Mouse (Mus musculus): ENCODE measurements at regions not wholly inside any gene's neighbourhood (a gene's known extent, or its start where the extent isn't known, plus 50 kb on each side); places are given as distances from the start of the nearest gene placed in this dataset.

DNA sequence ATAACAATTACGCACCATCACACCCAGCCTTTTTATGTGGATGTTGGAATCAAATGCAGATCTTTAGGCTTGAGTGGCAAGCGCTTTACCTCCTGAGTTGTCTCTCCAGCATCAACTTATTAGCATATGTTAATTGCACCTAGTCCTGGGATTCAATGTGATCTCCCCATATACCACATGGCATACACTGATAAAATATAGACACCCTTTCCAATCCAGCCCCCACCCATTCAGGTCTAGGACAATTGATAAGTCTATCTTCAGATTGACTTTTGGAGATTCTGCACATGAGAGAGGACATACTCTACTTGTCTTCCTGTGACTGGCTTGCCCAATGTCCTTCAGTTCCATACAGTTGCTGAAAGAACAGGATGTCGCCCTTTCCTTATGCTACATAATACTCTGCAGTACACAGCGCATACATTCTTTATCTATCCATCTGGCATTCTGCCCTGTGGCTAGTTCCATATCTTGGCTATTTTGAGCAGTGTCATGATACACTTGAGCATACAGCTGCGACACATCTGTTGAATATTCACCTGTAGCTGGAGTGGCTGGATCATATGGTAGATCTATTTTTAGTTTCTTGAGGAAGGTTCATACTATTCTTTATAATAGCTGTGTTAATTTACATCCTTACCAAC is 120.3 kb downstream of the Gsdmc2 start:
- in situ Hi-C loops (cut with MboI; ENCODE audit: unreplicated experiment in 2 of 2), result loop anchor here (5.0 to 10.0 kb wide), 3 partner anchors 72 to 1742 kb away; no protein-coding TSS in a partner anchor

GRCm38 (mm10) chr15:63722991-63723390 is 122.0 kb downstream of the Gsdmc2 start:
- in situ Hi-C loops (cut with MboI; ENCODE audit: unreplicated experiment in 2 of 2), result loop anchor here (5.0 to 10.0 kb wide), 3 partner anchors 71 to 1741 kb away; no protein-coding TSS in a partner anchor

- in situ Hi-C loops (cut with MboI; ENCODE audit: unreplicated experiment in 2 of 2), result loop anchor here (5.0 to 10.0 kb wide), 3 partner anchors 70 to 1740 kb away; no protein-coding TSS in a partner anchor
Measured at GRCm38 (mm10) chr15:63721669-63722357, 123.2 kb downstream of the Gsdmc2 start.

GRCm38 (mm10) chr15:63717812-63718211 is 127.2 kb downstream of the Gsdmc2 start:
- in situ Hi-C loops (cut with MboI; ENCODE audit: unreplicated experiment in 2 of 2), result no loop called here

- in situ Hi-C loops (cut with MboI; ENCODE audit: unreplicated experiment in 2 of 2), result no loop called here
Measured at GRCm38 (mm10) chr15:63713697-63714096, 131.3 kb downstream of the Gsdmc2 start.

DNA sequence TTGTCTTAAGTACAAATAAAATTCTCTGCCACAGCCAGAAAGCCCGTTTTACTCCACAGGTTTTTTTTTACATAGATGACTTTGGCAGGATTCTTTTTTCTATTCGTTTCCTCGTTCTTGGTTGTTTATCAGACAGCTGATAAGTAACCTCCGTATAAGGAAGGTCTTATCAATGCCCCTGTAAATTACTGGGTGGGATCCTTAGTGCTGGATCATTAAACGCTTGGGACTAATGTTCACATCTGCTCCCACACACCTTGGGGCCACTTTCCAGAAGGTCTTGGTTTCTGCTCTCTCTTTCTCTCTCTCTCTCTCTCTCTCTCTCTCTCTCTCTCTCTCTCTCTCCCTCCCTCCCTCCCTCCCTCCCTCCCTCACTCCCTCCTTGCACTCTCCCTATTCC is 134.6 kb downstream of the Gsdmc2 start:
- in situ Hi-C loops (cut with MboI; ENCODE audit: unreplicated experiment in 2 of 2), result no loop called here

GRCm38 (mm10) chr15:63709270-63709933 is 135.6 kb downstream of the Gsdmc2 start:
- in situ Hi-C loops (cut with MboI; ENCODE audit: unreplicated experiment in 2 of 2), result no loop called here

DNA sequence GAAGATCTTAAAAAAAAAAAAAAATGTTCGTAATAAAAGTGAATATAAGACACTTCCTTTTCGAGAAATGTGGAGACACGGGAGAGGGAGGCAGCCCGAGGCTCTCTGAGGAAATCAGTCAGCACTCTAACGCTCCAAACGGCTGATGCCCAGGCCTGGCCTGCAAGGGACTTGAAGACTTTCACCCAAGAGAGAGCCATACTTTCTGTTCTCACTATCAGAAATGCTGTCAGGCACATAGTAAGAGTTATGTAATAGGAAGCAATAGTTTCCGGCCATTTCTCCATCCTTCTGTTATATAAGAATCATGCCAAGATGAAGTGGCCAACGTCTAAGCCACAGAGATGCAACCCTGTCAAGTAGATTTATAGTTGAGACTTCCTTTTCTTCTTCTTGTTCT is 140.3 kb downstream of the Gsdmc2 start:
- in situ Hi-C loops (cut with MboI; ENCODE audit: unreplicated experiment in 2 of 2), result no loop called here

DNA sequence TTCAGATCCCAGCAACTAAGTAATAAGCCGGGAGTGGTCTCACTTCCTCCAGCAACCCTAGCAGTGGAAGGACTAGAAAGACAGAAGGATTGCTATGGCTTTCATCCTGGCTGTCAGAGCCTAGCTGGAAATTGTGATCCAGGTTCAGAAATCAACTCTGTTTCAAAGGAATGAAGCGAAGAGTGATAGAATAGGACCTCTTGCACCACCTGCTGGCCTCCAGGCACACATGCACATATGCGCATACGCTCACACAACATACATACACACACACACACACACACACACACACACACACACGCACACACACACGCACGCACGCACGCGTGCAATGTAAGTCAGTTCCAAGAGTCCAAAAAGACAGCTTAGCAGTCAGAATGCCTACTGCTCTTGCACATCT is 147.1 kb downstream of the Gsdmc2 start:
- in situ Hi-C loops (cut with MboI; ENCODE audit: unreplicated experiment in 2 of 2), result no loop called here

DNA sequence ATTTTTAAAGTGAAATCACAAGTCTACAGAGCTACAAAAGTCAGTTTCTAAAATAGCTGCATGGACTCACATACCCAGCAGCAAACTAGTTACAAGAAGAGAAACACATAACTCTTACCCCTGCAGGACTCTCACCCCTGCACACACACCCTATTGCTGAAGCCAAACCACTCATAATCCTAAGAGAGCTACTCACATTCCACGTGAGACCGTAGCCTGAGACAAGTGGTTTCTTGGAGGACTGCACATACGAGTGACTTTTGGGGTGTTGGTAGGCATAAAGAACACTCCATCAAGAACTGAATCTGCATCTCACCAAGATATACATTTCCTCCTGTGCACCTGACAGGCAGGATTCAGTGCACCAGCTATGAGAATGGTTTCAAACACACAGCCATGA is 150.8 kb downstream of the Gsdmc2 start:
- in situ Hi-C loops (cut with MboI; ENCODE audit: unreplicated experiment in 2 of 2), result no loop called here

- in situ Hi-C loops (cut with MboI; ENCODE audit: unreplicated experiment in 2 of 2), result no loop called here
Measured at GRCm38 (mm10) chr15:63693561-63693960, 151.4 kb downstream of the Gsdmc2 start.

- in situ Hi-C loops (cut with MboI; ENCODE audit: unreplicated experiment in 2 of 2), result no loop called here
Measured at GRCm38 (mm10) chr15:63692491-63693295, 152.3 kb downstream of the Gsdmc2 start.

DNA sequence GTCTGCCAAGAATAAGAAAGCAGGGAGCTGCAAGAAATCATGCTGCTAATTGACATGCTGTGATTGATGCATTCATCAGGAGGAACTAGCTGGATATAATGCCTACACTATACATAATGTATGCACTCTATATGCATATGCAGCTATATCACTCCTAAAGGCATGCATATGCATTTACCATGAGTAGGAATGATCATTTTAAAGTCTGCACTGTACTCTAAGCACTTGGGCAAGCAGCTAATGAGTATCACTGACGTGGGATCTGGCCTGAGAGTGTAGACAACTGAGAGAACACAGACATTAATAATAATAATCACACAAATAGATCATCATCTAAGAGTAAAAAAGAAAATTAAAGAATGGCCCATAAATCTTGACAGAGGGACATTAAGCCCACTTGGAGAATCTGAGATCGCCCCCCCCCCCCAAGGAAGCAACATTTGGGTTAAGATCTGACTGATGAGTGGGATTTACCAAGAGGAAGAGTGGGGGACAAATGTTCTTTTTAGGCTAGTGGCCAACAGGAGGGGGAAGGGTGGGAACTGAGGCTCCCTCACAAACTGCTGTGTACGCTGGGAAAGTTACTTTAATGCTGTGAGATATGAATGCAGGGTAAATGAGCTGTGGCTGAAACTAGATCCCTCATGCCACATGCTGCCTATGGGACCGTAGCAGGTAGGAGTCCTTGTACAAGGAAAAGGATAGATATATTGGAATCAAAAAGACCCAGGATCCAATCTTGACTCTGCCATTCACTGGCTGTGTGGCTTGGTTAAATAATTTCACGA is 155.0 kb downstream of the Gsdmc2 start:
- in situ Hi-C loops (cut with MboI; ENCODE audit: unreplicated experiment in 2 of 2), result no loop called here

DNA sequence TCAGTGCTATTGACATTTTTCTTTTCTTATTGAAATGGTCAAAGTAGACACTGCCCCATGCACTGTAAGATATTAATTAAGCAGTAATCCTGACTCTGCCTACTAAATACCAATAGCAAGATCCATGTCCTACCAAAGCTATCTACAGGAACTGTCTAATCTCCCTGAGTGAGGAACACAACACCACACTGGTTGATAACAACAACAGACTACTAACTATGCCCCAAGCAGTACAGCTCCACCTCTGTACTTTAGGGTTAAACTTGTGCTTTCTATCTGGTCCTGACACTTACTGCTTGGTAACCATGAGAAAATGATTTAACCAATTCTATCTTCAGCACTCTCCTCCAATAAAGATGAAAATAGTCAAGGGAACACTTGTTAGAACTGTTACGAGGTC is 157.1 kb downstream of the Gsdmc2 start:
- in situ Hi-C loops (cut with MboI; ENCODE audit: unreplicated experiment in 2 of 2), result no loop called here

- in situ Hi-C loops (cut with MboI; ENCODE audit: unreplicated experiment in 2 of 2), result no loop called here
Measured at GRCm38 (mm10) chr15:63686954-63687562, 157.9 kb downstream of the Gsdmc2 start.

DNA sequence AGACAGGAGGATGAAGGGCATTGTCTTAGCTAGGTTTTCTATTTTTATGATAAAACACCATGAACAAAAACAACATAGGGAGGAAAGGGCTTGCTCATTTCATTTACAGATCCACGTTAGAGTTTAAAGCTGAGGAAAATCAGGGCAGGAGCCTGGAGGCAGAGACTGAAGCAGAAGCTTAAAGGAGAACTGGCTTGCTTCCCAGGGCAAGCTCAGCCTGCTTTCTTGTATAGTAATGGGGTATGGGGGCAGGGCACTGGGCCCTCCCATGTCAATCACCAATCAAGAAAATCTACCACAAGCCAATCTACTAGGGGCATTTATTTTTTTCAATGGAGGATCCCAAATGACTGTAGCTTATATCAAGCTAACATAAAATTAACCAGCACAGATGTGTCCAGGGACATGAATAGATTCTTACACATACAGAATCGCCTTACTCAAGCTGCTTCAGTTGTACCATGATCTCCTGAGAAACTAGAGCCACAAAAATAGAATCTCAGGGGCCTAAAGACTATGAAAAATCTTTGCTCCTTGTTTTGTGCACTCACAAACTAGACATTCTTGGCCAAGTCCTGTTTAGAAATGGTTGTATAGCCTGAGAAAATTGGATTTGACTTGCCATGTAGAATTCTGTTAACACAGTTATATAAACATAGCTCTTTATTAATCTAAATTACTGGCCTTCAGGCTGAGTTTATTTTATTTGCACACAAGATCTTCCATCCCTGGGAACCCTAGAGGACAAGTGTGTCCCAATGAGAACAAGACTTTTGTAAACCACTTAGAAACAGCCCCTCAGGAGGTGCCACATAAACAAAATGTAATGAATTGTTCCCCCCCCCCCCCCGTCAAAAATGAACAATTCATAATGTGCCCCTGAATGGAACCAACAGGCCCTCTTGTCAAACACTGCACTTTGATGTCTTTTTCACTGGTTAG is 164.7 kb downstream of the Gsdmc2 start:
- in situ Hi-C loops (cut with MboI; ENCODE audit: unreplicated experiment in 2 of 2), result no loop called here

DNA sequence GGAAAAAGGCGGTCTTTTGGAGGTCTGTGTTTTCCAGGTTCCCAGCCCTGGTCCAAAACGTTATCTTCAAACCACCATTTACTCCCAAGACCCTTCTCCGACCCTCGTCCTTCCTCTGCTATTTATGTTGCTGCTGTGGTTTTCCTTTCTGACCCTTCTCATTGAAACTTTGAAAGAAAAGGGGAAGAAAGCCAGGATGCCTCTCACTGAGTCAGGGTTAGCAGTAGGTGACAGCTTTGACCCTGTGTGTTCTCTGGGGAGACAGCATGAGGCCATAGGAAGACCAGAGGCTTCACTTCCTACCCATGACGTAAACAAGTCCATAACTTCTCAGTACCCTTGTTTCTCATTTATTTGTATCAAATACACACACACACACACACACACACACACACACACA is 166.1 kb downstream of the Gsdmc2 start:
- in situ Hi-C loops (cut with MboI; ENCODE audit: unreplicated experiment in 2 of 2), result no loop called here

DNA sequence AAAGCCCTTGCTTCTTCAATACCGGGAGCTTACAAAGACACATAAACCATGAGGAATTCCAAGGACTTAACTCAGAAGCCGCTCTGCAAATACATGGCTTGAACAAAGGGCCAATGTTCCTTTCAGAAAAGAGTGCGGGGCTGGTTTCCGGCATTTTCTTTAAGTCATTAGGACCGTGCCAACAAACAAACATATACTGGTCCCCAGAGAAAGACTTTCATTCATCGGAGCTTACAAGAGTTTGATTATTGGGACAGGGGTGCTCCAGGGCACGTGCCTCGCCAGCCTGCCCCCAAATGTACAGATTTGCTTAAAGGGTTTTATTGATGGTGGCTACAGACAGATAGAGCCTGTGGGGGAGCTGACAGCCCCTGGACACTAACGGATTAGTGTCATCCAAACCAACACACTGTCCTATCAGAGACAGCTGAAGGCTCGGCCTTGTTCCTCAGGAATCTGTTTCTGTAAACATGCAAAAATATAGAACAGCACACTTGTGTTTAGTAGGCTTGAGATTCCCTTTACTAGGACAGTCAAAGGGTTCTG is 169.4 kb downstream of the Gsdmc2 start:
- in situ Hi-C loops (cut with MboI; ENCODE audit: unreplicated experiment in 2 of 2), result no loop called here

All from v-Abl transformed pro-B cells (cell line).